Mouse (Mus musculus) gonadal fat pad, adult 2 months (tissue): ENCODE measurements around the gene Fbln7. TPM values are rescaled to one million over a fixed set of nuclear protein-coding genes. Genes with fewer than 3 reads are reported as not detected.
A peak's percentile ranks its signal among the peaks of the same experiment; 100 is the strongest.

ENCODE experiments used
- DNase-seq: peaks from one replicate; pipeline ENCODE4 v3.0.0-alpha.2; 2012; ENCODE audit warnings: low read depth
- polyA plus RNA-seq: library from polyadenylated mRNA; depleted of rRNA; stranded (reverse); fragments of >200 nt; gene quantifications from 2 replicates; pipeline ENCODE4 v1.2.3, GENCODE M21; 2012; rRNA removed

The Fbln7 gene
- polyA plus RNA-seq, 1 experiment: 3.2 TPM

- DNase-seq: no peak
Observed at GRCm38 (mm10) chr2:128872256-128872655, 9.5 kb downstream of the Fbln7 start.

- no peak for DNase-seq
Observed at GRCm38 (mm10) chr2:128875526-128875925, 12.7 kb downstream of the Fbln7 start.

GRCm38 (mm10) chr2:128881236-128881635, 18.5 kb downstream of the Fbln7 start:
- no peak for DNase-seq

- no peak for DNase-seq
Observed at GRCm38 (mm10) chr2:128885225-128885811, 22.5 kb downstream of the Fbln7 start.

GRCm38 (mm10) chr2:128887866-128888550, 25.2 kb downstream of the Fbln7 start:
- DNase-seq: no peak

GRCm38 (mm10) chr2:128890661-128891335, 28.0 kb downstream of the Fbln7 start:
- no peak for DNase-seq

- DNase-seq: no peak
Observed at GRCm38 (mm10) chr2:128892180-128892721, 29.5 kb downstream of the Fbln7 start.

- DNase-seq: no peak
Observed at GRCm38 (mm10) chr2:128902843-128903242, 40.1 kb downstream of the Fbln7 start.

- no peak for DNase-seq
Observed at GRCm38 (mm10) chr2:128903661-128904060, 40.9 kb downstream of the Fbln7 start.

- DNase-seq: no peak
Observed at GRCm38 (mm10) chr2:128914978-128915377, 52.2 kb downstream of the Fbln7 start.

GRCm38 (mm10) chr2:128916528-128916927, 53.7 kb downstream of the Fbln7 start:
- DNase-seq: no peak

- DNase-seq: peak; percentile 66
Observed at GRCm38 (mm10) chr2:128924799-128925198, 62.0 kb downstream of the Fbln7 start.

- no peak for DNase-seq
Observed at GRCm38 (mm10) chr2:128928446-128928845, 65.7 kb downstream of the Fbln7 start.

GRCm38 (mm10) chr2:128930704-128931103, 67.9 kb downstream of the Fbln7 start:
- DNase-seq: no peak

- no peak for DNase-seq
Observed at GRCm38 (mm10) chr2:128936256-128936655, 73.5 kb downstream of the Fbln7 start.

- peak; percentile 66 for DNase-seq
Observed at GRCm38 (mm10) chr2:128943538-128944528, 81.1 kb downstream of the Fbln7 start, which contains the start of gene Zc3h8. Gene Zc3h8 (minus strand): TSS chr2:128944077.

Other genes starting within 250 kb of the Fbln7 start
- 39.0 and 40.5 TPM in 2 replicates for gene Anapc1, start 175.6 kb upstream of the Fbln7 start, polyA plus RNA-seq
- 8.8 and 10.2 TPM in 2 replicates for gene Mertk, start 164.0 kb upstream of the Fbln7 start, polyA plus RNA-seq
- 24.5 and 26.3 TPM in 2 replicates for gene Tmem87b, start 44.9 kb upstream of the Fbln7 start, polyA plus RNA-seq
- 1.6 TPM in 2 replicates for gene Zc3h8, start 81.1 kb downstream of the Fbln7 start, polyA plus RNA-seq
- gene Zc3h6, start 104.4 kb downstream of the Fbln7 start, polyA plus RNA-seq: 2.2 and 3.8 TPM in 2 replicates
- 3.9 and 4.4 TPM in 2 replicates for gene Gm10762, start 104.7 kb downstream of the Fbln7 start, polyA plus RNA-seq
- 0.18 and 0.19 TPM in 2 replicates for gene Vinac1, start 185.2 kb downstream of the Fbln7 start, polyA plus RNA-seq
- 4.8 and 6.4 TPM in 2 replicates for gene Ttl, start 203.0 kb downstream of the Fbln7 start, polyA plus RNA-seq
- gene Polr1b, start 238.0 kb downstream of the Fbln7 start, polyA plus RNA-seq: 17.4 and 18.6 TPM in 2 replicates